Mouse (Mus musculus): ENCODE data around the gene Lrrc7. TPM values are rescaled to one million over a fixed set of nuclear protein-coding genes. Genes with fewer than 3 reads are reported as not detected.

The Lrrc7 gene
- total RNA-seq, 2 experiments from 2014 or later = not detected

- ATAC-seq (replicated peaks; ENCODE audit: poor library complexity) = peak; percentile 51
Measured at GRCm38 (mm10) chr3:158077380-158077772, 484.6 kb downstream of the Lrrc7 start.

- peak; percentile 75 for ATAC-seq (replicated peaks; ENCODE audit: poor library complexity)
Measured at GRCm38 (mm10) chr3:158076685-158077379, 485.2 kb downstream of the Lrrc7 start.

GRCm38 (mm10) chr3:158075004-158075403 is 487.0 kb downstream of the Lrrc7 start:
- ATAC-seq (replicated peaks; ENCODE audit: poor library complexity) = no peak

- no peak for ATAC-seq (replicated peaks; ENCODE audit: poor library complexity)
Measured at GRCm38 (mm10) chr3:158068613-158069263, 493.3 kb downstream of the Lrrc7 start.

GRCm38 (mm10) chr3:158067916-158068315 is 494.1 kb downstream of the Lrrc7 start:
- no peak for ATAC-seq (replicated peaks; ENCODE audit: poor library complexity)

GRCm38 (mm10) chr3:158065256-158065655 is 496.8 kb downstream of the Lrrc7 start:
- ATAC-seq (replicated peaks; ENCODE audit: poor library complexity) = no peak

GRCm38 (mm10) chr3:158061811-158062523 is 500.1 kb downstream of the Lrrc7 start:
- peak; percentile 99 for ATAC-seq (replicated peaks; ENCODE audit: poor library complexity)

GRCm38 (mm10) chr3:158060621-158061291 is 501.3 kb downstream of the Lrrc7 start:
- no peak for ATAC-seq (replicated peaks; ENCODE audit: poor library complexity)

- ATAC-seq (replicated peaks; ENCODE audit: poor library complexity) = no peak
Measured at GRCm38 (mm10) chr3:158049508-158049907, 512.5 kb downstream of the Lrrc7 start.

GRCm38 (mm10) chr3:158040755-158041154 is 521.3 kb downstream of the Lrrc7 start:
- ATAC-seq (replicated peaks; ENCODE audit: poor library complexity) = no peak

- no peak for ATAC-seq (replicated peaks; ENCODE audit: poor library complexity)
Measured at GRCm38 (mm10) chr3:158038106-158038505, 523.9 kb downstream of the Lrrc7 start.

- ATAC-seq (replicated peaks; ENCODE audit: poor library complexity) = peak; percentile 84
Measured at GRCm38 (mm10) chr3:158036329-158036988, 525.6 kb downstream of the Lrrc7 start, which contains the start of the genes Srsf11 and Lrrc40. Gene Srsf11 (minus strand): TSS chr3:158036639. Gene Lrrc40 (plus strand): TSS chr3:158036662.

- ATAC-seq (replicated peaks; ENCODE audit: poor library complexity) = no peak
Measured at GRCm38 (mm10) chr3:158035866-158036265, 526.2 kb downstream of the Lrrc7 start.
